Mouse (Mus musculus) forebrain, embryonic 12.5 days (tissue): ENCODE measurements around the gene Olfml2a. TPM values are rescaled to one million over a fixed set of nuclear protein-coding genes. Genes with fewer than 3 reads are reported as not detected.
A peak's percentile ranks its signal among the peaks of the same experiment; 100 is the strongest.

Experiments
- ATAC-seq: fragments of 200-750 bp; cut with Nextera tagmentation; 2 replicates; pipeline ENCODE4 v1.8.0; 2017; ENCODE audit warnings: moderate TSS enrichment; ENCODE audit not compliant: low FRiP score
- H3K27ac ChIP-seq: fragments of 300-500 bp; sonication (generic); 2 replicates; pipeline ENCODE4 v1.5.1; 2016; ENCODE audit warnings: mild to moderate bottlenecking
- H3K27me3 ChIP-seq: fragments of 300-500 bp; sonication (generic); 2 replicates; pipeline ENCODE4 v1.6.1; 2016; ENCODE audit warnings: mild to moderate bottlenecking
- H3K36me3 ChIP-seq: fragments of 300-500 bp; sonication (generic); replicated peaks from 2 replicates; pipeline ENCODE4 v1.6.1; 2016; ENCODE audit warnings: mild to moderate bottlenecking
- H3K4me1 ChIP-seq: fragments of 300-500 bp; sonication (generic); 2 replicates; pipeline ENCODE4 v1.6.1; 2016
- H3K4me2 ChIP-seq: fragments of 300-500 bp; sonication (generic); 2 replicates; pipeline ENCODE4 v1.6.1; 2016; ENCODE audit warnings: mild to moderate bottlenecking, moderate library complexity
- H3K4me3 ChIP-seq: fragments of 300-500 bp; sonication (generic); replicated peaks from 2 replicates; pipeline ENCODE4 v1.5.1; 2016; ENCODE audit warnings: mild to moderate bottlenecking
- H3K9ac ChIP-seq: fragments of 300-500 bp; sonication (generic); 2 replicates; pipeline ENCODE4 v1.6.1; 2016; ENCODE audit warnings: mild to moderate bottlenecking
- H3K9me3 ChIP-seq: fragments of 300-500 bp; sonication (generic); 2 replicates; pipeline ENCODE4 v1.6.1; 2016
- WGBS: fragments of 180-500 bp; shearing (Covaris S2); methylation state at CpG from one replicate; pipeline ENCODE4 v1.1.7; 2016; 5-methylcytosine and 5-hydroxymethylcytosine counted together
- polyA plus RNA-seq: library from polyadenylated mRNA; unstranded; fragments of >200 nt; fragmentation: Nextera tagmentation; extraction: Ambion mirVana; gene quantifications from 2 replicates; pipeline ENCODE4 v1.2.1, GENCODE M21; 2016

The Olfml2a gene
- polyA plus RNA-seq = 2.1 and 2.4 TPM in 2 replicates

- H3K36me3 ChIP-seq = no peaks in the 10 kb centered on the region
These were observed at the start of gene Olfml2a for GRCm38 (mm10) chr2:38931851-38932667. Olfml2a (plus strand) TSS chr2:38931978.

DNA sequence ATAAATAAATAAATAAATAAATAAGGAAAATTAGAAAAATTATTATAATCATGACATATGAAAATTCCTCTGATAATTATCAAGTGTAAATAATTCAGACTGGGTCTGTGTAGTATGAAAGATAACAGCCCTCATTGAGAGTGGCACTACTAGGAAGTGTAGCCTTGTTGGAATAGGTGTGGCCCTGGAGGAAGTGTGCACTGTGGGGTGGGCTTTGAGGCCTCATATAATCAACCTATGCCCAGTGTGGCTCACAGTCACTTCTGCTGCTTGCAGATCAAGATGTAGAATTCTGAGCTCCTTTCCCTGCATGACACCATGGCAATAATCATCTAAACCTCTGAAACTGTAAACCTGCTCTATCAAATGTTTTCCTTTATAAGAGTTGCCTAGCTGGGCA is 28.9 kb upstream of the Olfml2a start:
- Histone ChIP-seq H3K9me3 (no peaks in the 10 kb centered on the region), H3K36me3 (no peaks in the 10 kb centered on the region), H3K9ac (no peak overlapping the region), H3K4me3 (no peak overlapping the region), H3K4me2 (no peak overlapping the region), H3K27ac (no peak overlapping the region), H3K27me3 (no peaks in the 10 kb centered on the region), H3K4me1 (no peaks in the 10 kb centered on the region)
- no peak for ATAC-seq

More at GRCm38 (mm10) chr2:38931851-38932667, at the start of gene Olfml2a:
- Histone ChIP-seq H3K4me2 (peak within 1 kb of the TSS; percentile 85), H3K9ac (peak within 1 kb of the TSS; percentile 58), H3K27me3 (peaks cover 39% of the 10 kb centered on the region), H3K4me3 (peak within 1 kb of the TSS; percentile 41), H3K27ac (peak within 1 kb of the TSS; percentile 5; the same call in 1 of the 2 replicates), H3K9me3 (no peaks in the 10 kb centered on the region), H3K4me1 (peaks cover 23% of the 10 kb centered on the region)
- WGBS = 8% methylated on average over 32 of the region's 32 CpGs
- peak; percentile 72 for ATAC-seq

- Histone ChIP-seq H3K27me3 (no peaks in the 10 kb centered on the region), H3K9ac (no peak overlapping the region), H3K9me3 (no peaks in the 10 kb centered on the region), H3K27ac (no peak overlapping the region), H3K36me3 (no peaks in the 10 kb centered on the region), H3K4me2 (no peak overlapping the region), H3K4me3 (no peak overlapping the region), H3K4me1 (no peaks in the 10 kb centered on the region)
- WGBS = 97% methylated on average over 1 of the region's 1 CpGs
- ATAC-seq = no peak
These were observed 27.5 kb upstream of the Olfml2a start for GRCm38 (mm10) chr2:38904290-38904689.

GRCm38 (mm10) chr2:38906097-38906496 is 25.7 kb upstream of the Olfml2a start:
- Histone ChIP-seq H3K9ac (no peak overlapping the region), H3K4me3 (no peak overlapping the region), H3K27me3 (no peaks in the 10 kb centered on the region), H3K36me3 (no peaks in the 10 kb centered on the region), H3K4me2 (no peak overlapping the region), H3K4me1 (no peaks in the 10 kb centered on the region), H3K9me3 (no peaks in the 10 kb centered on the region), H3K27ac (no peak overlapping the region)
- no peak for ATAC-seq
- 84% methylated on average over 5 of the region's 5 CpGs for WGBS

- H3K27me3 ChIP-seq = no peaks in the 10 kb centered on the region
- ATAC-seq = no peak
- H3K4me2 ChIP-seq = no peak overlapping the region
- no peaks in the 10 kb centered on the region for H3K4me1 ChIP-seq
- H3K9ac ChIP-seq = no peak overlapping the region
- no peaks in the 10 kb centered on the region for H3K9me3 ChIP-seq
- whole genome bisulfite sequencing = 68% methylated on average over 1 of the region's 1 CpGs
- H3K27ac ChIP-seq = no peak overlapping the region
- H3K4me3 ChIP-seq = no peak overlapping the region
- no peaks in the 10 kb centered on the region for H3K36me3 ChIP-seq
These were observed 23.2 kb upstream of the Olfml2a start for GRCm38 (mm10) chr2:38908604-38909003.

GRCm38 (mm10) chr2:38914517-38914916 is 17.3 kb upstream of the Olfml2a start:
- ATAC-seq = no peak
- Histone ChIP-seq H3K27ac (no peak overlapping the region), H3K27me3 (no peaks in the 10 kb centered on the region), H3K36me3 (no peaks in the 10 kb centered on the region), H3K4me2 (no peak overlapping the region), H3K9me3 (no peaks in the 10 kb centered on the region), H3K4me3 (no peak overlapping the region), H3K9ac (no peak overlapping the region), H3K4me1 (peaks cover 8% of the 10 kb centered on the region)
- 33% methylated on average over 1 of the region's 1 CpGs for WGBS

DNA sequence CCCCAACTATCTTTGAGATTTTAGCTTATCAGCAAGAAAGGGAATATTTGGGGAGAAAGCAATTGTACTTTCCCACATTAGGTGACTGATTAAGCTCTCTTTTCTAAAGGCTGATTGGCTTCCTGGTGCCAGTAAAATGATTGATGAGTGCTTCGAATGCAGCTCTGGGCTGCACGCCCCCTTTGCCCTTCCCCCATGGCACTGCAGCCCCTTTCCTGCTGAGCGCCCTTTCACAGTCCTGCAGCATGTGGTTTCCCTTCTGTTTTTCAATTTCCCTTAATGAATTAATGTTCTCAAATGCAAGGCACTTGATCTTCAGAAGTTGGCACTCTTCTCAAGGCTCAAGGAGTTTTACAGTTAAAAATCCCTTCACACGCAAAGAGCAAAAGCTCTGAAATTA is 16.8 kb upstream of the Olfml2a start:
- H3K9me3 ChIP-seq = no peaks in the 10 kb centered on the region
- H3K27me3 ChIP-seq = no peaks in the 10 kb centered on the region
- ATAC-seq = 0 out of 2 replicates have a peak, but pooled peaks have one; percentile 41
- H3K36me3 ChIP-seq = no peaks in the 10 kb centered on the region
- no peak overlapping the region for H3K4me3 ChIP-seq
- WGBS = 4% methylated on average over 4 of the region's 4 CpGs
- no peak overlapping the region for H3K9ac ChIP-seq
- no peak overlapping the region for H3K4me2 ChIP-seq
- no peak overlapping the region for H3K27ac ChIP-seq
- peaks cover 8% of the 10 kb centered on the region for H3K4me1 ChIP-seq

DNA sequence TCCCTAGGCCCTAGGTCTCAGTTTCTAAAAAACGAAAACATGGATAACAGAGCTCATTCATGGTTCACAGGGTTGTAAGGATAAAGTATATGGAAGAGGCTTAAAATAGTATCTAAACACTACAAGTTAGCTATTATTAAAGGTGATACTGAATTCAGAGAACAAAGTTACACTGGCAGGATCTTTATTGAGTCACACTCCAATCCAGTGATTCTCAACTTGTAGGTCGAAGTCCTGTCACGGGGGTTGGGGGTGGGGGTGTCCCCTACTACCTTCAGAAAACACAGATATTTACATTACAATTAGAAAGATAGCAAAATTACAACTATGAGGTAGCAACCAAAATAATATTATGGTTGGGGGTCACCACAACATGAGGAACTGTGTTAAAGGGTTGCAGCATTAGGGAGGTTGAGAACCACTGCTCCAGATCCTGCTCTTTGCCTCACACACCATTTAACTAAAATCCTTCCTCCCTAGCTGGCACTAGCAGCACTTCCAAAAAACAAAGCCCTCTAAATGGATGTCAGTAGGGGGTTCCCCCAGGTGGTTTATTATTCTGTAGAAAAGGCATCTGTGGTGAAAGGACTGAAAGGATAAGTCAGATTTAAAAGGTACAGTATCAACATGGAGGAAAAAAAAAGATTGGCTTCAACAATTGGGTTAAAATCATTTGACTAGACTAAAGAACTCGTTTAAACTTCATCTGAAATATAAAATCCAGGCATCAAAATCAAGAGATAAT is 14.7 kb upstream of the Olfml2a start:
- WGBS = 14% methylated on average over 4 of the region's 4 CpGs

DNA sequence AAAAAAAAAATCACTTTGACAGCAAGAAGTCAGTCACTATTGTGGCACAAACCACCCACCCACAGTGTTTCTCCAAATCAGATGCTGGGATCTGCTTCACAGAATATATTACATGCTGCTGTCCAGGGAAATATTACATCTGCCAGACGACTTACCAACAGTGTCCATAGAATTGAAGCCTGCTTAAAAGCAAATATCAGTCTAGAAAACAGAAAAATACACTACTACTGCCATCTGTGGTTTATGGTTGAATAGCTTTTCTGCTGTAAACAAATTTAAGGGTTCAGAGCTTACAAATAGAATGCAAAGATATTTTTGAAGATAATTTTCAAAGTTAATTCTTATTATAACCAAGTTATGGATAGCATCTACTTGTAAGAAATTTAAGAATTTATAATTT is 10.4 kb upstream of the Olfml2a start:
- WGBS = 14% methylated on average over 1 of the region's 1 CpGs
- no peak for ATAC-seq
- Histone ChIP-seq H3K27ac (no peak overlapping the region), H3K4me3 (no peak overlapping the region), H3K36me3 (no peaks in the 10 kb centered on the region), H3K4me1 (peaks cover 13% of the 10 kb centered on the region), H3K9me3 (no peaks in the 10 kb centered on the region), H3K4me2 (no peak overlapping the region), H3K27me3 (peaks cover 3% of the 10 kb centered on the region; the same call in 1 of the 2 replicates), H3K9ac (no peak overlapping the region)

More for the DNA sequence above, 14.7 kb upstream of the Olfml2a start:
- Histone ChIP-seq H3K4me3 (no peak overlapping the region), H3K36me3 (no peaks in the 10 kb centered on the region), H3K9me3 (no peaks in the 10 kb centered on the region), H3K9ac (no peak overlapping the region), H3K4me1 (peaks cover 8% of the 10 kb centered on the region), H3K4me2 (no peak overlapping the region), H3K27ac (no peak overlapping the region), H3K27me3 (no peaks in the 10 kb centered on the region)
- no peak for ATAC-seq

DNA sequence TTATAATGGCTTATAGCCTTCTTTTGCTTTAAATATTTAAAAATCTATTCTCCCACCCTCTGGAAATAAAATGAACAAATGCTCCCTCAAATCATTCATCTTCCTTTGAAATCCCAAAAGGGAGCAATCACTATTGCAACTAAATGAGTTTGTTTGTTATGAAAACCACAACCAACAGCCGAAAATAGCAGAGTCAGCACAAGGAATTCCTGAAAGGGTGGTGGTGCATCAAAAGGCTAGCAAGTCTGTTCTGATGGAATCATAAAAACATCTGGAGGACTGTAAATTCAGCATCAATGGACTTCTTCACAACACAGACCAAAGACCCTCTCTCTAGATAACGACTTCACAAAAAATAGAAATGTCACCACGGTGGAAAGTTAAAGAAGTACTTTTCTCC is 8.3 kb upstream of the Olfml2a start:
- no peak overlapping the region for H3K27ac ChIP-seq
- peaks cover 16% of the 10 kb centered on the region for H3K4me1 ChIP-seq
- WGBS = 14% methylated on average over 3 of the region's 3 CpGs
- no peaks in the 10 kb centered on the region for H3K36me3 ChIP-seq
- H3K4me3 ChIP-seq = no peak overlapping the region
- H3K27me3 ChIP-seq = peaks cover 3% of the 10 kb centered on the region; the same call in 1 of the 2 replicates
- no peaks in the 10 kb centered on the region for H3K9me3 ChIP-seq
- H3K9ac ChIP-seq = no peak overlapping the region
- H3K4me2 ChIP-seq = no peak overlapping the region
- ATAC-seq = no peak

DNA sequence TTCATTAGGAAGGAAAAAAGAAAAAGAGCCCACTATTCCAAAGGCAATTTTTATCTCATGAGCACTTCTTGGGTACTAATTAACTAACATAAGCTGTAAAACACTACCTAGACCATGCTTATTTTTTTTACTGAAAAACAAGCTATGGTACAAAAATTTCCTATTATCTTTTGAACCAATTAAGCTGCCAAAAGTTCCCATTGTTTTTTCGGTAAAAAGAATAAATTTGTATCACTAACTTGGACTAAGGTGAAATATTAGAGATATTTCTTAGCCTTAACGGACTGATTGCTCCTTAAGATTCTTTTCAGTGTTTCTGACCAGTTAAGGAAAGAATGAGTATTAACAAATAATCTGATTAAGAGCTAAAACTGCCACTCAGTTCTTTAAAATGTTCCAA is 7.9 kb upstream of the Olfml2a start:
- no peak overlapping the region for H3K4me3 ChIP-seq
- H3K4me2 ChIP-seq = no peak overlapping the region
- 23% methylated on average over 2 of the region's 2 CpGs for WGBS

DNA sequence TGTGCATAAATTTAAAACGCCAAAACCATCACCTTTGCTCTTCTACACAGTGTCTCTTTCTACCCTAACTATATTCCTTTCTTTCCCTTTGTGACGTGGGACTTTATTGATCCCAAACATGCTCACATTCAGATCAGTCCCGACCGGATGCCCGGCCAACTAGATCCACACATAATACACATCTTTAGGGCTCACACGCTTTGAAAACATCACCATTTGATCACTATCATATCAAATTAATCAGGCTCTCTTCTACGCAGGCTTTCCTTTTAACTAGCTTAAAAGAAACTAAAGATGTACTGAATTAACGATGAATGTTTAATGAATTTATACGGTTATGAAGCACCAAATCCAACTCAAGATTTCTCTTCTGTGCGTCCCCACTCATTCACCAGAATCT is 7.2 kb upstream of the Olfml2a start:
- no peaks in the 10 kb centered on the region for H3K36me3 ChIP-seq
- peak overlapping the region; percentile 76; the same call in 1 of the 2 replicates for H3K9ac ChIP-seq
- ATAC-seq = no peak
- WGBS = 1% methylated on average over 10 of the region's 10 CpGs
- peak overlapping the region; percentile 98 for H3K4me2 ChIP-seq
- H3K9me3 ChIP-seq = no peaks in the 10 kb centered on the region
- peaks cover 16% of the 10 kb centered on the region for H3K4me1 ChIP-seq
- no peak overlapping the region for H3K27ac ChIP-seq
- peak overlapping the region; percentile 85 for H3K4me3 ChIP-seq
- peaks cover 7% of the 10 kb centered on the region; the same call in 1 of the 2 replicates for H3K27me3 ChIP-seq

More for the DNA sequence above, 7.9 kb upstream of the Olfml2a start:
- Histone ChIP-seq H3K4me1 (peaks cover 16% of the 10 kb centered on the region), H3K36me3 (no peaks in the 10 kb centered on the region), H3K27me3 (peaks cover 3% of the 10 kb centered on the region; the same call in 1 of the 2 replicates), H3K27ac (no peak overlapping the region), H3K9ac (no peak overlapping the region), H3K9me3 (no peaks in the 10 kb centered on the region)
- ATAC-seq = no peak
